Mouse (Mus musculus) frontal cortex, postnatal 25 days (tissue): ENCODE data around the gene Vdr.

Experiments
- DNase-seq, 2 experiments: peaks; one replicate each; pipeline ENCODE4 v3.0.0; 2022; ENCODE audit warnings: low spot score in 2 of 2

Gene Vdr

GRCm38 (mm10) chr15:97829432-97829831 is 81.0 kb downstream of the Vdr start:
- no peak for DNase-seq

DNA sequence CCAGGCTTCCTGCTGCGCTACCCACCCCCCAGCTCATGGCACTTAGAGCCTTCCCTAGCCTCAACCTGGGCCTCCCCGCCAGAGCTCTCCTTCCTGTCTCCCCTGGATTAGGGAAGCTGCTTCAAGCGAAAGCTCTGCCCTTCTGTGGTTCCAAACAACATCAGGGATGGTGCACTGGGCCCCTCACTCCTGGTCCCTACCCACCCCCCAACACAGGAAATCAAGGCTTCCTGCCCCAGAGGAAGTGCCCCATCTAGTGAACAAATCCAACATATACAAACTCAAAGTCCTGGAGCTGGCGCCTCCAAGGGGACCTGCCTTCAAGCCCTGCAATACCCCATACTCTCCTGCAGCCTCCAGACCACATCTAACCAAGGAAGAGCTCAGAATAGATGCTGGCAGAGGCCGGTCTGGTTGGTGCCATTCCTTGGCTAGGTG is 81.5 kb downstream of the Vdr start:
- DNase-seq = no peak

DNA sequence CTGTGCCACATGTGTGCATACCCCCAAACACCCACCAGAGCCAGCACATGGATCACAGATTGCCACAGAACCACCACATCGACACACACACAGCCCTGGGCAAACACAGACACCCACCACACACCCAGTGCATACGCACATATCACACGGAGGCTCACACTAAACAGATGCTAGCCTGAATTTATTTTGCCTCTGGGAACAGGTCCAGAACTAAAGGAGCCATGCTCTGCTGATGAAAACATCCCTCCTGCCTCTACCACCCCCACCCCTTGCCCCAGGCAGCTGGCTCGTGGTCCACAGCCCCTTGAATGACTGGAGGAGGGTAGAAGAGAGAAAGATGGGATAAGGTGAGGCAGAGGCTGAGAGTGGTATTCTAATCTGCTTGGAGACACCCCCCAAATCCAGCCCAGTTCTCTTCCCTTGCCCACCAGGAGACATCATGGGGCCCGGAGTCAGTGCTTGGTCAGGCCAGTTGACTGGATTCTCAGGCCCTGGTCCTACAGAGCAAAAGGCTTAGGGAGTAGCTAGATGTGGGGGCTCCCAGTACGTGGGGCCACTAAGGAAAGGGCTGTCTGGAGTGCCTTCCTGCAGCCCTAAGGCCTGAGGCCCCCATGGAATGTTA is 82.1 kb downstream of the Vdr start:
- peak in 1 of 2 experiments; percentile 50 for DNase-seq

DNA sequence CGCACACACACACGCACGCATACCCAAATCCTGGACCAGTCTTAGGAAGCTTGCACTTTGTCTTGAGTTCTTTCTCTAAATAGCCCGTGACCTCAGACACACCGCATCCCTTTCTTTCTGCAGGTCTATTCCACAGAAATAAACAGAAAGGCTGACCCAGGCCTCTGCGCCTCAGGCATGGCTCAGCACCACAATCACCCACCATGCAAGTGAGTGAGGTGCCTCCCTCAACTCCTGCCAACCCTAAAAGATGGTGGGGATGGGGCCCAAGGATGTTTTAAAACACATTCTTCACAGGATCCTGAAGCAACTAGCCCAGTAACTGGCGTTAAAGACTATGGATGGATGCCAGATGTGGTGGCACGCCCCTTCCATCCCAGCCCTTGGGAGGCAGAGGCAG is 83.0 kb downstream of the Vdr start:
- no peak for DNase-seq

DNA sequence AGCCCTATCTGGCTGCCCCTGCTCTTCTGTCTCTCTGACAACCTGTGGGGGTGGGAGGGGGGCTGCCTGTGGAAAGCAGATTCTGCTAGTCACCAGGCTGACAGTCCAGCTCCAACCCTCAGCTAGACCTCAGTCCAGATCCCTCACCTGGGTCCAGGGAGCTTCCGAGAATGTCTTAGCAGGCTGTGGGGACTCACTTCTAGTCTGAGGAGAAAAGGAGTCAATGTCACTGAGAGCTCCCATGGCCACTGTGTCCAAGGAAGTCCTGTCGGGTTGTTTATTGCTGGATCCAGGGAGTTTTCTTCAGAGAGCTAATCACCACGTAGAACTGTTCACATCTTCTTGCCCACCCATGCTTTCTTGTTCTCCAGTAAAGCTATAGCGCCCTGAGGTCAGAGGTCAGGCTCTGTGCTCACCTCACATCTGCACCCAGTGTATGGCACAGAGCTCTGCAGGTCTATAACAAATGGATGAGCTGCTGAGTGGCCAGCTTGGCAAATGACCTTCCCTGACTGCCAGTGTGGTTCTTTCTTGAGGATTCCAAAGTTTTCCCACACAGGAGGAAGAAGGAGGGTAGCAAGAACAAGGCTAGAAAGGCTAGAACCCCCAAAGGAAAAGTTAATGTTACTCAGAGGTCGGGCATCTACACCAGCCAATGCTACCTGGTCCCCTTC is 83.7 kb downstream of the Vdr start:
- no peak for DNase-seq

- DNase-seq = no peak
These were observed 84.4 kb downstream of the Vdr start for GRCm38 (mm10) chr15:97825941-97826587.

DNA sequence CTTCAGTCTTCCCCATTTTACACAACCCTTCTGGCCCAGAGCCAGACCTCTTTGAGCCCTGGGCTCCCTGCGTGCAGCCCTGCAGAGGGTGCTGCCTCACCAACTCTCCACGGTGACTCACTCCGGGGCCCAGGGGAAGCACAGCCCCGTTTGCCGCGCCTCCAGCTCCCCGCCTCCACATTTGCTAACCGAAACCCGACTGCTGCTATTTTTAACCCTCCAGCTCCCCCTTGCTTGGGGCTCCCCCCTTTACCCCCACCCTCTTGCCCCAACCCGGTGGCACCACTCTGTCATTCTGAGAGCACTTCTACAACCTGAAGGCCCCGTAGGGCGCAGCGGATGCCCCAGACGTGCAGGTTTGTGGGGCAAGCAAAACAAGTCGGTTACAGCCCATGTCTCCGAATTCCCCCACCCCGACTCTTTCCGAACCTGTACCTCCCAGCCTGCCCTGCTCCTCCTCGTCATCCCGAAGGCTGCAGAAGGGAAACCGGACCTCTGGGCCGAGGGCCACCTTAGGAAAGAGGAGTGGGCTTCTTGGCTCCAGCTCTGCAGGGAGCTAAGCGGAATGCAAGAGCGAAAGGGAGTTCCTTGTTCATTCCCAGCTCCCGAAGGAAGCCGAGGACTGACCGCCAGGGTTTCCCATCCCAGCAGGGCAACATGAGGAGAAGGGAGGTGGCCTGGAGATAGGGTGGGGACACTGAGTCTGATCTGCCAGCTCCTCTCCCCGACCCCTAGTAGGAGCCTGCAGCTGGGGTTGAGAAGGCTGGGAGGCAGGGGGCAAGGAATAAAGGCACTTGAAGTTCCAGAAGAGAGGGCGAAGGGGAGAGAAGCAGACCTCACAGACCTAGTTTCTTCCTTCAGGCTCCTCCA is 85.1 kb downstream of the Vdr start:
- DNase-seq = peak in 1 of 2 experiments; percentile 73

DNA sequence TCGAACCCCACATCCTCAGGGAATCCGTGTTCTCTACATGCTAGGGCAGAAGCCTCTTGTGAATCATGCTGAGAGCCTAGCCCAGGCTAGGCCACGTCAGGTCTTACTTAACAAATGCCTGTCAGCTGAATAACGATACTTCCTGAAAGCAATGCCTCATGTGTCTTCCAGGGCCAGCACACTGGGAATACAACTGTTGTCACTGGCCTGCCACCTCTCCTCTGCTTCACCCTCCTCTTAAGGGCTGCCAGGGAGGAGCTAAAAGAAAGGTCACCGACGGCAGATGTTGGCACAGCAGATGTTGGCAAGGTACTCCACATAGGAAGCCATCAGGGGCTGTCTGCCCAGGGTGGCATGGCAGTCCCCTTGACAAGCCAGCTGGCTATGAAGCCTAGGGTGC is 86.4 kb downstream of the Vdr start:
- no peak for DNase-seq

DNA sequence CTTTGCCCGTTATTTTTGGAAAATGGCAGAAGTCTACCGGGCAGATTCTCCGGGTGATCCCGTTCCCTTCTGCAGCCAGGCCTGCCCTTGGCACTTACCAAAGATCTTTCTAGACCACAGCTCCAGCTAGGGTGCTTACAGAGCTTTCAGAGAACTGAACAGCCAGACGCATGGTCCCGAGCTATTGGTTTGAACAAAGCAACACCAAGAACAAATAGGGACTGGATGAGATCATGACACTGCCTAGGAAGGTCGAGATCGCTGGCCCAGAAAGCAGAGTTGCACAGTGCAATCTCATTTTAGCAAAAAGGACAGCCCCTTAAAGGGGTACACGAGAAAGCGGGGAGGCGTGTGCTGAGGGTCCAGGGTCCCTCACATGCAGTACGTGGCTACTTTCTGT is 87.0 kb downstream of the Vdr start:
- DNase-seq = no peak

DNA sequence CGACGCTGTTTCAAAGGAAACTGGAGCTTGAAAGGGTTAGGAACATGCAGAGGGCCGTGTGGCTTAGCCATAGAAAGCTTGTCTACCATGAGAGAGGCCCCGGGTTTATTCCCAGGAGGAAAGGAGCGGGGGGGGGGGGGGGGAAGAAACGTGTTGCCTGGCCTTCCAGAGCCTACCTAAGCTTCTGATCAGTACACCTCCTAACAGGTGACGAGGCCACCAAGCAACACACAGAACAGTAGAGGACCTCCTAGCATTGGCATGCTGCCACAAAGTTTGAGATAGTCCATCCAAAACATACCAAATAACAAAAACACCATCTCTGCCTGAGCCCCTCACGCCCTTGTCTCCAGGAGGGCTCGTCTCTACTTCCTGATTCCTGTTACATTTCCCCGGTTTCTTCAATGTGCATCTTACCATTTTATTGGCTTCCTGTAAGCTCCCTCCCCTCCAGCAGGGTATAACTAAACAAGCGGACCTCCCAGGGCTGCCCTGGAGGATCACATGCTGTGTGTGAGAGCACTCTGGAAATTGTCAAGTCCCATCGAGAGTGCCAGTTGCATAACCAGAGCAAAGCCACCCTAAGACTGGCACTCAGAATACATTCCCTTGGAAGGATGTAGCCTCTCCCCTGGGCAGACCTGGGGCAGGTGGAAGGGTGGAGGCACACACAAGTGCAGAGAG is 87.7 kb downstream of the Vdr start:
- DNase-seq = no peak

DNA sequence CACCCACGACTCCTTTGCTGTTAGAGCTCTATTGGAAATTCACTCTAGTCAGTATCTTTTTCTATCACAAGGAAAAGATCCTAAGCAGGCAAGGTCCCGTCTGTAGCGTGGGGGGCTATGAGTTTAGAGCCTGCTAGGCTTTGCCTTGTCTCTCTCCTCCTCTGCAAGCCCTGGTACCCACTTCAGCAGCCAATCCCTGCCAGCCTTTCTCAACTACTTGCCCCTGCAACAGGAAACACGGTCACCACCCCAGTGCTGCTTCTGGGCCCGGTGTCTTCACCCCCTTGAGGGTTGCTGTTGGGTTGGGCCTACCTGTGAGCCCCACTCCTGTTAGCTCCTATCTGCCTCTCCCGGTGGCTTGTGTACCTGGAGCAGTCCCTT is 88.5 kb downstream of the Vdr start:
- DNase-seq = no peak

GRCm38 (mm10) chr15:97821321-97821982 is 89.0 kb downstream of the Vdr start:
- DNase-seq = no peak

DNA sequence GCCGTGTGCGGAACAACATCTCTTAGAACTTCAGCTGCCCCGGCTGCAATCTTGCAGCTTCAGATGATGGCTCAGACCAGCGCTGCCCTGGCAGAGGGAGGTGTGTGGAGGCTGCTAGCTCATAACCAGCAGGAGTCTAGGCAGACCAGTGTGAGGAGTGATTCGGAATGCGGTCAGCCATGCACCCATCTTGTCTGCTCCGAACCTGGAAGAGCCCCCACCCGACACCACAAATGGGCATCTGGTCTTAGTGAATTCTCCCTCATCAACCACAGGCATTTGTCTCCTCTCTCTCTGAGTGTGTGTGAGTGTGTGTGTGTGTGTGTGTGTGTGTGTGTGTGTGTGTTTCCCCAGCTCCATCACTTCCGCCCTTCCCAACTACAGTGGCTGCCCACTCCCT is 90.5 kb downstream of the Vdr start:
- no peak for DNase-seq

DNA sequence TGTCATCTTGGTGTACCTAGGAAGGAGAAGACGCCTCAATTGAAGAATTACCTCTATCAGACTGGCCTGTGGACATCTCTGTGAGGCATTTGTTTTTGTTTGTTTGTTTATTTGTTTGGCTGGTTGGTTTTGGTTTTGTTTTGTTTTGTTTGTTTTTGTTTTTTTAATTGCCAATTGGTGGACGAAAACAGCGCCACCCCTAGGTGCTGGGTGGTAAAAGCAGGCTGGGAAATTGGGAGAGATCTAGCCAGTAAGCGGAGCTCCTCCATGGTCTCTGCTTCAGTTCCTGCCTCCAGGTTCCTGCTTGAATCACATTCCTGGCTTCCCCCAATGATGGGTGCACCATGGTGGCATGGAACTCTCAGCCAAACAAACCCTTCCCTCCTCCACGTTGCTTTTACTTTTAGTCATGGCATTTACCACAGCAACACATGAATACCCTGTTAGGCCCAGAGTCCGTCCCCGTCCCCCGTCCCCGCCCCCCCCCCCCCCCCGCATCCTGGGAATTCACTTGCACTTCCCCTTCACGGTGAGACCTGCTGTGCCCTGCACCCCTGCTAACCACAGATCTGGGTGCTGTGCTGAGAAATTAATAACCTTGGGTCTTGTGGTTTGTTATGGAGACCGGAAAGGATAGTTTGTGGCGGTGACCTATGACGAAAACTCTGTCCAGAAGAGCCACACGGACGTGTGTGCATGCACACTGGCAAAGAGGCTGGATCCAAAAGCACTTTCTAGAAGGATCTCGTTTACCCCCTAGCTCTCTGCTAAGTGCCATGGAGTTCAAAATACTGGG is 94.0 kb downstream of the Vdr start:
- no peak for DNase-seq

DNA sequence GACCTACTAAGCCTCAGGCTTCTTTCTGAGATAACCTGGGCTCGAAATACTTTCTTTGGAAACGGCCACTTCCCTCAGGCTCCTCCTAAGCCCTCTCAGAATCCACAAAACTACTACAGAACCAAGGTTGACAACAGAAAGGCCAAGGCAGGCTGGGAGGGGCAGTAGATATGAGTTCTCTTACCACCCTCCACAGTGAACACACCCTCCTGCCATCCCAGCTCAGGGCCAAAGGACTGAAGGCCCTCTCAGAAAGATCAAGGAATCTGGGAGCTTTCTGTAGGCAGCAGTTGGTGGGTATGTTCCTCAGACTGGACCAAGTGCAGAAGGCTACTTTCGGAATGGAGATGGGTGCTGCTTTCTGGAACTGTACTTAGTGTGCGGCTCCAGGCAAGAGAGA is 95.2 kb downstream of the Vdr start:
- DNase-seq = no peak

DNA sequence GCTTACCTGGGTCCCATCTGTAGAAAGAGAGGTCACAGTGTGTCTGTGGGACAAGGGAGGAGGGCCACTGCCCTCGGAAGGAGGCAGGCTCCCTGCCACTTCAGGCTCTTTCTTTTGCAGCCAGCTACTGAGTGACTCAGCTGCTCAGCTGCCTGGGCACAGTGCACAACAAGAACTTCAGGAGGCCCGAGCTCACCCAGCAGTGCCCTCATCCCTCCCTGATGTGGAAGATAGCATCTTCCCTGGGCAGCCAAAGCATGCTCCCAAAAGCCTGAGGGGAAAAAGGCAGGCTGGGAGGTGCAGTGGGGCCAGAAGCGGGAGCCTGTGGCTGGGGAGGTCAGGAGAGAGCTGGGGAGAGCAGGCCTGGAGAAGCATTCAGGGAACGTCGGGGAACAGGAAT is 95.7 kb downstream of the Vdr start:
- no peak for DNase-seq

- no peak for DNase-seq
These were observed 96.8 kb downstream of the Vdr start for GRCm38 (mm10) chr15:97813452-97814204.

GRCm38 (mm10) chr15:97812875-97813274 is 97.6 kb downstream of the Vdr start:
- DNase-seq = no peak

GRCm38 (mm10) chr15:97812126-97812525 is 98.3 kb downstream of the Vdr start:
- peak in 1 of 2 experiments; percentile 60 for DNase-seq

GRCm38 (mm10) chr15:97811307-97811706 is 99.1 kb downstream of the Vdr start:
- no peak for DNase-seq
